Mouse (Mus musculus): Measurements from ENCODE around the gene Tmem104.

The Tmem104 gene

DNA sequence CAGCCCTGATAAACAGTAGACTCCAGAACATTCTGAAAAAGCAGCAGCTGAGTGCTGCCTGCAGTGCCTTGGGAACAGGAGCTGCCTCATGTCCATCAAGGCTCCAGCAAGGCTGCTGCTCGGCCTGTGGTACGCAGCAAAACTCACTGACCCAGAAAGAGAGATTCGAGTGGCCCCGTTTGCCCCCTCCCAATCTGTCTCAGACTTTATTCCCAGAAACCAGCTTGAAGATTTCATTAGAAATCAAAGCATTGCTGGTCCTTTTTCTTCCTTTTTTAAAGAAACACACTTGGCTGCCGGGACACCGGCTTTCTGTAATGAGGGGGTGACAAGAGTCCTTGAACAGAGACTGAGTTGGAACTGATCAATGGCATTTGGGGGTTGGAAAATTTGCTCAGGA is 38.0 kb downstream of the Tmem104 start:
- DNase-seq (ENCODE audit: low read depth, low spot score), result no peak
- H3K36me3 ChIP-seq (ENCODE audit: control insufficient read depth, insufficient read depth, low read length, poor library complexity, severe bottlenecking), result no peaks in the 10 kb centered on the region; the same call in 1 of the 2 replicates
- H3K27me3 ChIP-seq (ENCODE audit: control insufficient read depth, insufficient read depth, low read length, poor library complexity, severe bottlenecking), result no peaks in the 10 kb centered on the region

DNA sequence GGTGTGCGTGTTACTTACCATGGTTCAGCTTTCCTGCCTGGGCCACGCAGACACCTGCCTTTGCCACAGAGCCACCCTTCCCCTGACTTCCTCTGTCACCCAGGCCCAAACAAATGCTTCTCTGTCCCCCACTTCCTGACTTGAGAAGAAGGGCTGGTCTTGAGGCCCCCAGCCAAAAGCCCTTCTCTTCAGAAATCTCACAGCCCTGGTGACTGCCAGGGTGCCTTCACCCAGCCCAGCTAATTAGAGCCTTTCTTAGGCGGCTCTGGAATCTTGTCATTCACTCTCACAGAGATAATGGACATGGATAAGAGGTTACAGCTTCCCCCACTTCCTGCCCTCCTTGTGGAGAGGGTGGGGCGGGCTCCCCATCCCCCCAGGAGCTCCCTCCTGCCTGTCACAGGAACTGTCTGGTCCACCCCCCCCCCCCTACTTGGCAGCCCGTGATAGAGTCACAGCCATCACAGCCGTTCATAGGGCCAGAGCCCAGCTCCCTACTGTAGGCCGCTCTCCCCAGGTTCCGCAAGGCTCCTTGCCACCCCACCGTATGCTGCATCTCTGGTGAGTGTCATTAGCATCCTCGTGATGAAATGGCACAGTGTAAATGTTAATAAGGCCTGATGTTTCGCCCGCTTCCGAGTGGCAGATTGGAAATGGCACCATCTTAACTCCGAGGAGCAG is 39.7 kb downstream of the Tmem104 start:
- Histone ChIP-seq H3K27me3 (ENCODE audit: control insufficient read depth, insufficient read depth, low read length, poor library complexity, severe bottlenecking) (no peaks in the 10 kb centered on the region), H3K36me3 (ENCODE audit: control insufficient read depth, insufficient read depth, low read length, poor library complexity, severe bottlenecking) (no peaks in the 10 kb centered on the region; the same call in 1 of the 2 replicates)
- no peak for DNase-seq (ENCODE audit: low read depth, low spot score)

DNA sequence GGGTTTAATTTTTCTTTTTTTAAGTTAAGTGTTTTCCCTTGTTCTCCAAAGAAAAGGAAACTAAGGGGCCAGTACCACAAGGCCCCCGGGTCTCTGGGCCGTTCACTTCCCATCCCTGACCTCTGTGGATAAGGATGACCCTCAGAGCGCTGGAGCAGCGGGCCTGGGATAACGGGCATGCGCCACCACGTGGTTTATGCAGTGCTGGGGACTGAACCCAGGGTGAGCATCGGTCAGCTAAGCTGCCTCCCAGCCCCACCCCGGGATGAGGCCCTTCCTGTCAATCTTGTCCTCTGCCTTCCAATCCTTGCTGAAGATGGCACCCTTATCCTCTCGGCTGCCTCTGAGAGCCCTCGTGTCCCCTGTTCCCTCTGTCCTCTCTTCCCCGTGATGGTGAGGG is 40.4 kb downstream of the Tmem104 start:
- no peaks in the 10 kb centered on the region for H3K27me3 ChIP-seq (ENCODE audit: control insufficient read depth, insufficient read depth, low read length, poor library complexity, severe bottlenecking)
- DNase-seq (ENCODE audit: low read depth, low spot score), result no peak
- H3K36me3 ChIP-seq (ENCODE audit: control insufficient read depth, insufficient read depth, low read length, poor library complexity, severe bottlenecking), result no peaks in the 10 kb centered on the region; the same call in 1 of the 2 replicates

DNA sequence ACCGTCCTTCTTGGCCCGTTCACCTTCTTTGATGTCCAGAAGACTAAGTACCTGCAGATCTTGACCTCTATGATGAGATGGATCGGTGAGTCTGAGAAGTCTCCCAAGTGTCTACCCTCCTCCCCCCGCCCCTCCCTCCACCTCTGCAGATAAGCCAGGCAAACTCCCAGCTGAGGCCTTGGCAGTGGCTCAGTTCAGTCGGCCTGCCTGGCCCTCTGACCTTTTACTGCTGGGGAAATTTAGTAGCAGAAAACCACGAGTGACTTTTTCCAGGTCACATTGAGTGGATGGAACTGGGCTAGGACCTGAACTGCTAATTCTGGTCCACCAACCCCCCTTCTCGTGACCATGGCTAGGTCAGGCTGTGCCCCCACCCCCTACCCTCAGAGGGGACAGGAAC is 41.1 kb downstream of the Tmem104 start:
- no peak for DNase-seq (ENCODE audit: low read depth, low spot score)
- Histone ChIP-seq H3K36me3 (ENCODE audit: control insufficient read depth, insufficient read depth, low read length, poor library complexity, severe bottlenecking) (no peaks in the 10 kb centered on the region; the same call in 1 of the 2 replicates), H3K27me3 (ENCODE audit: control insufficient read depth, insufficient read depth, low read length, poor library complexity, severe bottlenecking) (no peaks in the 10 kb centered on the region)

DNA sequence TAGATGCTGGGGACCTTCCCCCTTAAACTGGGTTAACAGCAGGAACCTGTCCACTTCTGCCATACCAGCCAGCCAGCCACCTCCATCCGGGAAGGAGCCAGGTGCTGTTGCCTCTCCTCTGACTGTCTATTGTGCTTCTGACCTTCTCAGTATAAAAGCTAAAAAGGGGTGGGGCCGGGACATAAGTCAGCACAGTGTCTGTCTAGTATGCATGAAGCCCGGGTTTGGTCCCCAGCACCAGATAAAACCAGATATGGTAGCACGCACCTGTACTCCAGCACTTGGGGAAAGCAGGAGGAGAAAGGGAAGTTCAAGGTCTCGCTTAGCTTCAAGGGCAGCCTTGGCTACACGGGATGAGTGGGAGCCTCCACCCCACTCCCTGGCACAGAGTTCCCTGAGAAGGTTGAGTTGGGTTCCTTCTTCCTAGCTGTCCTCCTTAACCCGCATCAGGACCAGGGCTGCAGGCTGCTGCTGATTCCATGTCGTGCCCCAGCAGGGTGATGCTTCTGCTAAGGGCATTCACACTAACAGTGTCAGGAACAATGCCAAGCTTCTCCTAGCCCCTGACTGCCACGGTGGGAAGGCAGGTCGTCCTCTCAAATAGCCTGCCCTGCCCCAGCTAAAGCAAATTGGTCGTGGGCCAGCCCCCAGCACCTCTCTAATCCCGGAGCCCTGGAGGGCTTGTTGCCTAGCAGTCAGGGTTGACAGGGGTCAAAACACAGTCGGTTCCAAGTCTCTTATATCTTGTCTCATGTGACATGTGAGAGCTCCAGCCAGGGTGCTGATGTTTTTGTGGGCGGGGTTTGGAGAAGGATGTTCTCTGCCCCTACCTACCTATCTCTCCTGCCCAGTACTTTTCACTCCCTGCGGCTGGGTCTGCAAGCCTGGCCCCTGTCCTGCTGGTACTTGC is 42.0 kb downstream of the Tmem104 start:
- no peaks in the 10 kb centered on the region for H3K27me3 ChIP-seq (ENCODE audit: control insufficient read depth, insufficient read depth, low read length, poor library complexity, severe bottlenecking)
- no peaks in the 10 kb centered on the region; the same call in 1 of the 2 replicates for H3K36me3 ChIP-seq (ENCODE audit: control insufficient read depth, insufficient read depth, low read length, poor library complexity, severe bottlenecking)
- DNase-seq (ENCODE audit: low read depth, low spot score), result no peak

GRCm38 (mm10) chr11:115231168-115231915 is 44.1 kb downstream of the Tmem104 start:
- peak; percentile 42 for DNase-seq (ENCODE audit: low read depth, low spot score)
- H3K36me3 ChIP-seq (ENCODE audit: control insufficient read depth, insufficient read depth, low read length, poor library complexity, severe bottlenecking), result no peaks in the 10 kb centered on the region; the same call in 1 of the 2 replicates
- H3K27me3 ChIP-seq (ENCODE audit: control insufficient read depth, insufficient read depth, low read length, poor library complexity, severe bottlenecking), result no peaks in the 10 kb centered on the region

DNA sequence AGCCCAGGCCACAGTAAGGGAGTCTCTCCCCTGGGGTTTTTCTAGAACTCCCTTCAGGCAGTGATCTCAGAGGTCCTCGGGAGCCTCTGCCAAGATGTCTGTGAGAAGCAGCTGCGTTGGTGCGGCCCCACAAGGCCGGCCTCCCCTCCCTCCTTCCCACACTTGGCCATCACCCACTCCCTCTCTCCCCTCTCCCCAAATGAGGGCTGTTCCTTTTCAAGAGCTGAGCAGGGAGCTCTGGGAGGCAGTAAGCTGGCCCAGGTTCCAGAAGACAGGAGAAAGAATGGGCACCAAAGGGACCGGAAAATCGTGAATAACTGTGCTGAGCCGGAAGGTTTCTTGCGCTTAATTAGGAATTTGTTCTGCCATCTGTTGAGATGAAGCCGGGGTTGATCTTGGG is 44.6 kb downstream of the Tmem104 start:
- DNase-seq (ENCODE audit: low read depth, low spot score), result no peak
- Histone ChIP-seq H3K36me3 (ENCODE audit: control insufficient read depth, insufficient read depth, low read length, poor library complexity, severe bottlenecking) (no peaks in the 10 kb centered on the region), H3K27me3 (ENCODE audit: control insufficient read depth, insufficient read depth, low read length, poor library complexity, severe bottlenecking) (no peaks in the 10 kb centered on the region)

DNA sequence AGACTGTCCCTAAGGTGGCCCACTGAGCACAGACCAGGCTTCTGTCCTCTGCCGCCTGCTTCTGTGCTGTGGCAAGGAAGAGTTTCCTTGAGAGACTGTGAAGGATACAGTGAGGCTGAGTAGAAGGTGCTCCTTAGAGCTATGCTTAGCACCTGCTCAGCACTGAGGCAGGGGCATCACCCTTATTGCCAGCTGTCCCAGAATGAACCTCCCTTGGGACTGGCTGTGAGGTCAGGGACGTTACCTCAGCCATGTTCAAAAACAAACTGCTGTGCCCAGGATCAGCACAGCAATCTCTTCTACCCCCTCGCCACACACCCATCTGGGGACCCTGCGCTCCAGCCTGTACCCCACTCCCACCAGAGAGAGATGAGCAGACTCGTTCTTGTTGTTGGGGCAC is 45.6 kb downstream of the Tmem104 start:
- DNase-seq (ENCODE audit: low read depth, low spot score), result no peak
- Histone ChIP-seq H3K36me3 (ENCODE audit: control insufficient read depth, insufficient read depth, low read length, poor library complexity, severe bottlenecking) (no peaks in the 10 kb centered on the region), H3K27me3 (ENCODE audit: control insufficient read depth, insufficient read depth, low read length, poor library complexity, severe bottlenecking) (no peaks in the 10 kb centered on the region)

DNA sequence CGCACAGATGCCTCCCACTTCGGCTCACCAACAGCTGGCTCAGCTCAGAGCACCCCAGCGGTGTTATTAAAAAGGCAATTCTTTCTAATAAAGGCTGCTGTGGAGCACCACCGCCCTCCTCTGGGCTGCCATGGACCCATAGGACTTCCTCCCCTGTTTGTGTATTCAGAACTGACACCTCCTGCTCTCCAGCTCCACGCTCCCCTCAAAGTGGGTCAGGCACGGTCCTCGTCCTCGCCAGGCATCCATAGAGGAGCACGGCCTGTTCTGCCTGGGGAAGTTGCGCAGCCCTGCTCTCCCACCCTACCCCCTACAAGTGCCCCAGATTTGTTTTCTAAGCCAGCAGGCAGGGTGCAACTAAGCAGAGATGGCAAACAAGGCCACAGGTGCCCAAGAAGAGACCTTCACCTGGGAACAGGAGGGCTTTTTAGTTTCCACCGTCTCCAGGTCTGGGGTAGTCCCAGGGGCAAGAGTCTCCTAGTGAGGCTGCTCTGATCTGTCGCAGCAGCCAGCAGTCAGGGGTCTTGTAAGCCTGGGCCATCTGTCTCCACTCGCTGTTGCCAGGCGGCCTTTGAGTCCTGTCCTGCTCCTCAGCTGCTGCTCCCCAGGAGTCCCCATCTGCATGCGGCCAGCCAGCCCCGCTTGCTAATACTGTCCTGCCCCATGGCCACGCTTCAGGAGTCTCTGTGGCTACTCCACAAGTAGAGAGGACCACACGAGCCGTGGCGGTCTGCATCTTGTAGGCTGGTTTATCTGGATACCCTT is 46.4 kb downstream of the Tmem104 start:
- no peak for DNase-seq (ENCODE audit: low read depth, low spot score)
- Histone ChIP-seq H3K27me3 (ENCODE audit: control insufficient read depth, insufficient read depth, low read length, poor library complexity, severe bottlenecking) (no peaks in the 10 kb centered on the region), H3K36me3 (ENCODE audit: control insufficient read depth, insufficient read depth, low read length, poor library complexity, severe bottlenecking) (no peaks in the 10 kb centered on the region)

DNA sequence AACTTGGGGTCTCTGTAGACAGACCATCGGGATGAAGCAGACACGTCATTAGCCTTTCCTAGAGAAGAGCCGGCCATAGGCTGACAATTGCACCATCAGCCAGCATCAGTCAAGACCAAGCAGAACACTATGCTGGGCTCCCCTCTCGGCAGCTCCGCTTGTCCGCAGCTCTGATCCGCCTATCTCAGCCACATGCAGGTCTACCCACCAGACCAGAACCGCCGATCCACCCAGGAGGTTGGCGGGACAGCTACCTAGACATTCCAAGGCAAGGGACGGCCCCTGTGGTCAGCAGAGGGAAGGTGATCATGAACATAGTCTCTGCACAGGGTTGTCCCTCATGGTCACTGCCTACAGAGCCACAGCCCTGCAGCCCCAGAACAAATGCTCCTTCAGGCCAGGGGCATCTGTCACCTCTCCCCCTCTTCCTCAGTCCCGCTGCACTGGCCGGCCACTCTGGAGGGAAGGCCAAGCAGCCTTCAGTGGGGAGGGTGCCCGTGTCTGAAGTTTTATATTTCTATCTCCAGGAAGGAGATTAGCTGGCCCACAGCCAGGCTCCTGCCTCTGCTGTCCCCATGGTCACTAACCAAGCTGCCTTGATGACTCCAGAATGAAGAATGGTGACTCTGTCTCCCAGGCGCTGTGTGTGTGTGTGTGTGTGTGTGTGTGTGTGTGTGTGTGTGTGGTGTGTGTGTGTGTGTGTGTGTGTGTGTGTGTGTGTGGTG is 47.2 kb downstream of the Tmem104 start:
- H3K27me3 ChIP-seq (ENCODE audit: control insufficient read depth, insufficient read depth, low read length, poor library complexity, severe bottlenecking), result no peaks in the 10 kb centered on the region
- no peak for DNase-seq (ENCODE audit: low read depth, low spot score)
- no peaks in the 10 kb centered on the region for H3K36me3 ChIP-seq (ENCODE audit: control insufficient read depth, insufficient read depth, low read length, poor library complexity, severe bottlenecking)

DNA sequence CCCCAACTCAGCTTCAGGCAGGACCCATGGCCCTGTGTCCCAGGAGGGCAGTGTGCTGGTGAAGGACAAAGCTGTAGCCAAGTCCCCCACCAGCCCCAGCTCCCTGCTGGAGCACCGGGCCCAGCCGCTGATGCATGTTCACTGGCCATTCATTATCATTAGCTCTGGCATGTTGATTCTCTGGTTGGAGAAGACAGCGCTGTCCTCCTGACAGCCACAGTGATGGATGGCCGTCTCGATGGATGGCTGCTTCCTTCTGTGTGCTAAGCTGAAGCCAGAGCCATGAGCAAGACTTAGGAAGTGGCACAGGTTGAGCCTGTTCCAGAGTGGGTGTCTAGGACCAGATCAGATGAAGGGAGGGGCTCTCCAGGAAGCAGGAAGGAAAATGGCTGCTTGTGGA is 49.3 kb downstream of the Tmem104 start:
- Histone ChIP-seq H3K36me3 (ENCODE audit: control insufficient read depth, insufficient read depth, low read length, poor library complexity, severe bottlenecking) (no peaks in the 10 kb centered on the region), H3K27me3 (ENCODE audit: control insufficient read depth, insufficient read depth, low read length, poor library complexity, severe bottlenecking) (no peaks in the 10 kb centered on the region)
- no peak for DNase-seq (ENCODE audit: low read depth, low spot score)

DNA sequence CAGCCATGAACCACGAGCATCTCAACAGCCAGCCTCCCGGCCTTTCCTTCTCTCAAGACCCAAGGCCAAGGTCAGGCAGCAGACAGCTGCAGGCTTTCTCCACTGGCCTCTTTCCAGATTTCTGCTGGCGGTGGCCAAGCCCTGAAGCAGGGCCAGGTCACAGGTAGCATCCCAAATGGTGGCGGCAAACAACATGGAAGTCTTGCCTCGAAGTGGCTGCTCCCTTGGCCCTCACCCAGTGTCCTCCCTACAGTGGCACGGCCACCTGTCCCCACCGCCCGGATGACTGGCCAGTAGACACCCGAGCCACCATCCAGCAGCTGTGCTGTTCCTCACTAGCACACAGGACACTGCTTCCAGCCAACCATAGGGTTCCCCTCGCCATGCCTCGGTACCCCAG is 54.1 kb downstream of the Tmem104 start:
- Histone ChIP-seq H3K36me3 (ENCODE audit: control insufficient read depth, insufficient read depth, low read length, poor library complexity, severe bottlenecking) (no peaks in the 10 kb centered on the region), H3K27me3 (ENCODE audit: control insufficient read depth, insufficient read depth, low read length, poor library complexity, severe bottlenecking) (no peaks in the 10 kb centered on the region)
- no peak for DNase-seq (ENCODE audit: low read depth, low spot score)

GRCm38 (mm10) chr11:115242746-115243145 is 55.5 kb downstream of the Tmem104 start:
- H3K36me3 ChIP-seq (ENCODE audit: control insufficient read depth, insufficient read depth, low read length, poor library complexity, severe bottlenecking), result no peaks in the 10 kb centered on the region
- DNase-seq (ENCODE audit: low read depth, low spot score), result no peak
- H3K27me3 ChIP-seq (ENCODE audit: control insufficient read depth, insufficient read depth, low read length, poor library complexity, severe bottlenecking), result no peaks in the 10 kb centered on the region

GRCm38 (mm10) chr11:115243783-115244182 is 56.5 kb downstream of the Tmem104 start:
- no peaks in the 10 kb centered on the region for H3K27me3 ChIP-seq (ENCODE audit: control insufficient read depth, insufficient read depth, low read length, poor library complexity, severe bottlenecking)
- H3K36me3 ChIP-seq (ENCODE audit: control insufficient read depth, insufficient read depth, low read length, poor library complexity, severe bottlenecking), result no peaks in the 10 kb centered on the region
- no peak for DNase-seq (ENCODE audit: low read depth, low spot score)

All from splenic B cell, adult 2 months (primary cell).